Mouse (Mus musculus) adrenal gland, adult 2 months (tissue): ENCODE measurements at regions not wholly inside any gene's neighbourhood (a gene's known extent, or its start where the extent isn't known, plus 50 kb on each side); places are given as distances from the start of the nearest gene placed in this dataset.

ENCODE experiments used
- DNase-seq: peaks from one replicate; pipeline ENCODE4 v3.0.0; 2021

DNA sequence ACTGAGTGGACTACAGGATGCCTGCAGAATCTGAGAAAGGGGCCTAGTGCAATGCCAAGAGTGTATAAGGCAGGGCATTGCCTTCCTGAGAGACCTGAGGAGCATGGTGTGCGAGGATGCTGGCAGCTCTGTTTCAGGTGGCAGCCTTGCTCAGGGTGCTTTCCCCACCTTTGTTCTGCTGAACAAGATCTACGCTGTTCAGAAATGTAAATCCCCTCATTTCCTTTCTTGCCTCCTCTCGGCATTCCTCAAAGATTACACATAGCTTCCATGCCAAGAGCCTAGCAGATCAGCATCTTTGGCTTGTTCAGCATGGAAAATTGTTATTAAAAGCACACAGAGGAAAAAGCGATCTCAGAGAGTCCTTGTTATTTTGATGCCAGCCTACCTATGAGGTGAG is 128.6 kb upstream of the Flrt2 start:
- no peak for DNase-seq

GRCm38 (mm10) chr12:95576772-95577171 is 115.3 kb upstream of the Flrt2 start:
- no peak for DNase-seq

DNA sequence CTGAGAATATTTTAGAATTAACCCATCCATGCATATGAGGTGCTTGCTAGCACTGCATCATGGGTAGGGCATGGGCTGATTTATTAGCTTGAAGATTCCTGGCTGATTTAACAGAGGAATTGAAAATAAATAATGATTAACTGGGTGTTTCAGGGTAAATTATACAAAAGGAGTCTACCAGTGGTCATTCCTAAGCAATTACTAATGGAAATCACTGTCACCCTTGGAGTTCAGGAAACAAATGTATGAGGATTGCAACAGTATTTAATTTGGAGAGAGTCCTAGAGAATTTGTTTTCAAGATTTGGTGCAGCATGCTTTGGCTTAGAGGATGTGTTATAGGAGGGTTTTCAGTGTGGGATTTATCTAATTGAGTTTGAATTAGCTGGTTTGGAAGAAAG is 103.0 kb upstream of the Flrt2 start:
- DNase-seq = no peak

- no peak for DNase-seq
These were observed 72.7 kb upstream of the Flrt2 start for GRCm38 (mm10) chr12:95619281-95619680.

DNA sequence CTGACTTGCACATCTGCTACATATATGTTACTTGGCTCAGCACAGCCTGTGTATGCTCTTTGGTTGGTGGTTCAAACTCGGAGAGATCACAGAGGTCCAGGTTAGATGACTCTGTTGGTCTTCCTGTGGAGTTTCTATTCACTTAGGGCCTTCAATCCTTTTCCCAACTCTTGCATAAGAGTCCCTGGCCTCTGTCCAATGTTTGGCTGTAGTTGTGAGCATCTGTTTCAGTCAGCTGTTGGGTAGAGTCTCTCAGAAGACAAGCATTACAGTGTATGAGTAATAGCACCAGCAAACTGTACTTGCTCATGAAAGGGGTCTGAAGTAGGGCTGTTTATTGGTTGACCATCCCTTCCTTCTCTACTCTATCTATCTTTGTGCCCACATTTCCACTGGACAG is 61.0 kb upstream of the Flrt2 start:
- peak; percentile 47 for DNase-seq

DNA sequence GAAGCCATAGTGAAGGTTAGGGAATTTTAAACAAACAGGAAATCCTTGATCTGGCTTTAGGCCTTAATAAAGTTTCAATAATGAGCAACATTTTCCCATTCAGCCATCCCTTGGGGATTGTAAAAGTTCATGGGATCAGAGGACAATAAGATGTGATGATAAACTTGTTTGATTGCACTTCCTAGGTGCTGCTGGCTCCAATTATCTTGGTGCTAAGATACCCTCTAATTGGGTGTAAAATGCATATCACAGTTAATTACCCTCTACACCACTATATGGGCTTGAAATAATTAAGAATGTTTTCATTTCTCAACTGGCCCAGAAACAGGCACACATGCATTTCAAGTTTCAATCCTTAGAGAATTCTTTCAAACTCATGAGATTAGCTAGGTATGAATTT is 55.4 kb upstream of the Flrt2 start:
- no peak for DNase-seq

DNA sequence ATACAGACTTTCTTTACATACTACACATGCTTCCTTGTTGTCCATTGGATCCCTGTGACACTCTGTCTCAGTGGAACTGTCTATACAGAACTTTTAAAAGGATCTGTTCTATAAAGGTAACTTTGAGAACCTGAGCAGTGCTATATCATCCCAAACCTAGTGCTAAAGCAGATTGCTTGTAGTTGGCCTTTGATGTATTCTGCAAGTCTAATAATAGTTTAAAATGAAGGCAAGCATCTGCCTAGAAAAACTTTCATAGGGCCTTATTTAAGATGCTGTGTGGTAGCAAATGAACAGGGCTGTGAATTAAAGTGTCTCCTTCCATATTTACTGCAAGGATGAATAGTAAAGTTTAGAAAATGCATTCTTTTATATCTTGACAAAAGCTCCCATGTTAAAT is 52.1 kb upstream of the Flrt2 start:
- DNase-seq = no peak

- no peak for DNase-seq
These were observed 50.4 kb upstream of the Flrt2 start for GRCm38 (mm10) chr12:95641628-95642027.
